Mouse (Mus musculus) limb, embryonic 13.5 days (tissue): ENCODE measurements around the gene L3hypdh. TPM values are rescaled to one million over a fixed set of nuclear protein-coding genes. Genes with fewer than 3 reads are reported as not detected.
"Not testable (repeated sequence)": the region's sequence is repeated elsewhere in the genome, so short reads cannot be mapped to it uniquely, and the experiment has no call there.

Experiments
- ATAC-seq: fragments of 200-750 bp; cut with Nextera tagmentation; 2 replicates; pipeline ENCODE4 v1.8.0; 2017; ENCODE audit warnings: low read depth, moderate number of reproducible peaks, moderate TSS enrichment; ENCODE audit not compliant: low FRiP score
- H3K27ac ChIP-seq: fragments of 300-500 bp; sonication (generic); 2 replicates; pipeline ENCODE4 v1.5.1; 2015; ENCODE audit warnings: inconsistent platforms, mild to moderate bottlenecking, moderate library complexity
- H3K27me3 ChIP-seq: fragments of 300-500 bp; sonication (generic); 2 replicates; pipeline ENCODE4 v1.6.1; 2015; ENCODE audit warnings: mild to moderate bottlenecking, inconsistent platforms
- H3K36me3 ChIP-seq: fragments of 300-500 bp; sonication (generic); 2 replicates; pipeline ENCODE4 v1.6.1; 2015; ENCODE audit warnings: inconsistent platforms, mild to moderate bottlenecking, moderate library complexity
- H3K4me1 ChIP-seq: fragments of 300-500 bp; sonication (generic); 2 replicates; pipeline ENCODE4 v1.6.1; 2015; ENCODE audit warnings: inconsistent platforms
- H3K4me2 ChIP-seq: fragments of 300-500 bp; sonication (generic); replicated peaks from 2 replicates; pipeline ENCODE4 v1.6.1; 2015; ENCODE audit warnings: inconsistent platforms, mild to moderate bottlenecking, moderate library complexity
- H3K4me3 ChIP-seq: fragments of 300-500 bp; sonication (generic); 2 replicates; pipeline ENCODE4 v1.5.1; 2015; ENCODE audit warnings: moderate library complexity, mild to moderate bottlenecking, inconsistent platforms
- H3K9ac ChIP-seq: fragments of 300-500 bp; sonication (generic); 2 replicates; pipeline ENCODE4 v1.6.1; 2015; ENCODE audit warnings: mild to moderate bottlenecking, inconsistent platforms
- H3K9me3 ChIP-seq: fragments of 300-500 bp; sonication (generic); 2 replicates; pipeline ENCODE4 v1.6.1; 2016; ENCODE audit warnings: inconsistent platforms
- WGBS: fragments of 180-500 bp; shearing (Covaris S2); methylation state at CpG from one replicate; pipeline ENCODE4 v1.1.7; 2015; 5-methylcytosine and 5-hydroxymethylcytosine counted together
- polyA plus RNA-seq: library from polyadenylated mRNA; unstranded; fragments of >200 nt; fragmentation: Nextera tagmentation; extraction: Ambion mirVana; gene quantifications from 2 replicates; pipeline ENCODE4 v1.2.1, GENCODE M21; 2015

L3hypdh gene
- polyA plus RNA-seq, 1 experiment from 2014 or later = 17.9 TPM

GRCm38 (mm10) chr12:72050821-72051220, 34.4 kb downstream of the L3hypdh start:
- ATAC-seq = no peak
- Histone ChIP-seq H3K27ac (no peak overlapping the region), H3K9ac (no peak overlapping the region), H3K4me1 (no peaks in the 10 kb centered on the region), H3K4me3 (no peak overlapping the region), H3K4me2 (no peak overlapping the region), H3K36me3 (no peaks in the 10 kb centered on the region), H3K9me3 (peaks cover 7% of the 10 kb centered on the region; the same call in 1 of the 2 replicates), H3K27me3 (0 out of 2 replicates have a peak, but pooled peaks cover 5% of the 10 kb centered on the region)
- whole genome bisulfite sequencing = 75% methylated on average over 4 of the region's 4 CpGs

DNA sequence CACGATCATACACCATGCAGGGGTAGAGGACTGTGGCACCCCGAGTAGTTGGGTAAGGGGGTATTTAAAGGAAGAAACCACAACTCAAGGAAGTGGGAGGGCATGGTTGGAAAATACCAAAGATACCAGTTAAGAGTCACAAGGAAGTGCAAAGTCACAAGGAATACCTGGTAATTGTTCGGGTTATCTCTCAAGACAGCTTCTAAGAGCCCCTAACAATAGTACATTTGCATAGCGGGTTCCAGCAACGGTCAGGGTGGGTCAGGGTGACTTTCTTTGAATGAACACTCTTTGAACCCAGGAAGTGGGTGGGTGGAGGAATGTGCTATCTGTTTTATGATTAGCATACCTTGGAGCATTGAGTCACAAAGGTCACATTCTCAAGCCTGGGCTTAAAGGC, 35.1 kb downstream of the L3hypdh start:
- H3K9me3 ChIP-seq, H3K36me3 ChIP-seq, H3K4me2 ChIP-seq, H3K9ac ChIP-seq, H3K4me3 ChIP-seq, H3K27me3 ChIP-seq, H3K27ac ChIP-seq, ATAC-seq, H3K4me1 ChIP-seq: not testable (repeated sequence)
- 88% methylated on average over 5 of the region's 5 CpGs for WGBS

DNA sequence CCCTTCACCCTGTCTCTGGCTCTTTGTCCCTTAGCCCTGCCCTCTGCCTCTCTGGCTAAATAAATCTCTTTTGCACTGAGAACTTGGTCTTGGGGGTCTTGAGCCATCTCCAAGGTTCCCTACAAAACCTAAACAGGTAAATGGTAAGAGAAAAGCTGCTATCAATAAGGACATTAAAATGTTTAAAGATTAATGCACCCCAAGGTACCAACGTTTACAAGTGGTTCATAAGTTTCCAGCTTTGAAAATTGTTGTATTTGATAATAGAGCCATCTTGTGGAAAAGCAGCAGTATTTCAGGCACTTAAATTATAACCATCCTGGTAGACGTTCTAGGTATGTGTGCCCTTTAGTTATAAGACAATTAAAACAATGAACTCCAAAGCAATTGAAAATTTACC, 37.7 kb downstream of the L3hypdh start:
- Histone ChIP-seq H3K27me3 (no peaks in the 10 kb centered on the region), H3K36me3 (no peaks in the 10 kb centered on the region), H3K9ac (no peak overlapping the region), H3K9me3 (peaks cover 7% of the 10 kb centered on the region; the same call in 1 of the 2 replicates), H3K27ac (no peak overlapping the region), H3K4me1 (no peaks in the 10 kb centered on the region), H3K4me3 (no peak overlapping the region), H3K4me2 (no peak overlapping the region)
- 7% methylated on average over 2 of the region's 2 CpGs for WGBS
- ATAC-seq = no peak

DNA sequence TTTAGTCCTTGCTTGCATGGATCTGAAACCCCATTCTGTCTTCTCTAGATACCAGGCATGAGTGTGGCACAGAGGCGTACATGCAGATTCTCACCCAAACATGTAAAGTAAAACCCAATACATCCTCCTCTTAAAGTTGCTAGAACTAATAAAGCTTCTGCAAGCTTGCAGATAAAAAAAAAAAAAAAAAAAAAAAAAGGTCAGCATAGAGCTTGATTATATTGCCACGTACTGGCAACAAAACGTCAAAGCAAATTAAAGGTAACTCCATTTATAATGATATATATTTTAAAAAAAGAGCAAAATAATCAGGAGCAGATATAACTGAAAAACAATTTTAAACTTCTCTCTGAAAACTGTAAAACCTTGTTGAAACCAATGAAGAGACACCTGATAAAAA, 44.0 kb downstream of the L3hypdh start:
- 89% methylated on average over 3 of the region's 3 CpGs for WGBS
- Histone ChIP-seq H3K9ac (no peak overlapping the region), H3K36me3 (no peaks in the 10 kb centered on the region), H3K27ac (no peak overlapping the region), H3K9me3 (0 out of 2 replicates have a peak, but pooled peaks cover 5% of the 10 kb centered on the region), H3K4me3 (no peak overlapping the region), H3K4me2 (no peak overlapping the region), H3K4me1 (no peaks in the 10 kb centered on the region), H3K27me3 (no peaks in the 10 kb centered on the region)
- ATAC-seq = no peak

DNA sequence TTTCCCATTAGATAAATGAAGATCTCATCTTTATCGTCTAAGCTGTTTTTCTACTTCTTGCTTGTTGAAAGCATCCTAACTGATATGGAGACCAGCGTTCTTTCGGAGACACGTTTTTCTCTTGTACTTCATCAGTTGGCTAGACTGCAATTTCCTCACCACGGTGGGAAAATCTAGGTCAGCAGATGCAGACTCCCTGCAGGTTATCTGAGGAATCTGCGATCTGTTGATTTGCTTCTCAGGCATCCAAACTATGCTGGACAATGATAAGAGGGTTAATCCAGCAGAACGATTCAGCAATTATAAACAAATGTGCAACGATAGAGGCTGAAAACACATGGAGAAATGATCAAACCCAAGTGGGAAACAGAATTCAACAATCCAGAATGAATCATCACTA, 45.7 kb downstream of the L3hypdh start:
- H3K9ac ChIP-seq = no peak overlapping the region
- no peak overlapping the region for H3K4me3 ChIP-seq
- H3K36me3 ChIP-seq = no peaks in the 10 kb centered on the region
- WGBS = 83% methylated on average over 8 of the region's 8 CpGs
- H3K27me3 ChIP-seq = no peaks in the 10 kb centered on the region
- no peak for ATAC-seq
- H3K9me3 ChIP-seq = 0 out of 2 replicates have a peak, but pooled peaks cover 5% of the 10 kb centered on the region
- no peaks in the 10 kb centered on the region for H3K4me1 ChIP-seq
- H3K4me2 ChIP-seq = no peak overlapping the region
- H3K27ac ChIP-seq = no peak overlapping the region

- H3K4me2 ChIP-seq = no peak overlapping the region
- no peak for ATAC-seq
- H3K4me3 ChIP-seq = no peak overlapping the region
- no peaks in the 10 kb centered on the region for H3K4me1 ChIP-seq
- H3K9ac ChIP-seq = no peak overlapping the region
- no peak overlapping the region for H3K27ac ChIP-seq
- H3K9me3 ChIP-seq = 0 out of 2 replicates have a peak, but pooled peaks cover 5% of the 10 kb centered on the region
- no peaks in the 10 kb centered on the region for H3K36me3 ChIP-seq
- H3K27me3 ChIP-seq = no peaks in the 10 kb centered on the region
- WGBS = 76% methylated on average over 2 of the region's 2 CpGs
Measured at GRCm38 (mm10) chr12:72038866-72039265, 46.4 kb downstream of the L3hypdh start.

- H3K36me3 ChIP-seq = no peaks in the 10 kb centered on the region
- no peak overlapping the region for H3K9ac ChIP-seq
- H3K4me2 ChIP-seq = no peak overlapping the region
- H3K4me1 ChIP-seq = no peaks in the 10 kb centered on the region
- H3K27ac ChIP-seq = no peak overlapping the region
- no peaks in the 10 kb centered on the region for H3K27me3 ChIP-seq
- H3K9me3 ChIP-seq = 0 out of 2 replicates have a peak, but pooled peaks cover 5% of the 10 kb centered on the region
- 74% methylated on average over 6 of the region's 6 CpGs for WGBS
- no peak overlapping the region for H3K4me3 ChIP-seq
- no peak for ATAC-seq
Measured at GRCm38 (mm10) chr12:72037049-72037448, 48.2 kb downstream of the L3hypdh start.

- ATAC-seq = no peak
- H3K4me1 ChIP-seq = no peaks in the 10 kb centered on the region
- WGBS = 70% methylated on average over 9 of the region's 9 CpGs
- H3K9me3 ChIP-seq = 0 out of 2 replicates have a peak, but pooled peaks cover 5% of the 10 kb centered on the region
- no peaks in the 10 kb centered on the region for H3K27me3 ChIP-seq
- H3K4me3 ChIP-seq = no peak overlapping the region
- H3K36me3 ChIP-seq = no peaks in the 10 kb centered on the region
- H3K4me2 ChIP-seq = no peak overlapping the region
- H3K9ac ChIP-seq = no peak overlapping the region
- no peak overlapping the region for H3K27ac ChIP-seq
Measured at GRCm38 (mm10) chr12:72036097-72036661, 49.1 kb downstream of the L3hypdh start.

GRCm38 (mm10) chr12:72031794-72032193, 53.4 kb downstream of the L3hypdh start:
- H3K4me2 ChIP-seq = no peak overlapping the region
- H3K27ac ChIP-seq = no peak overlapping the region
- no peak for ATAC-seq
- H3K9me3 ChIP-seq = no peaks in the 10 kb centered on the region
- H3K27me3 ChIP-seq = no peaks in the 10 kb centered on the region
- no peaks in the 10 kb centered on the region for H3K4me1 ChIP-seq
- WGBS = 88% methylated on average over 6 of the region's 6 CpGs
- no peak overlapping the region for H3K4me3 ChIP-seq
- no peaks in the 10 kb centered on the region for H3K36me3 ChIP-seq
- H3K9ac ChIP-seq = no peak overlapping the region

- Histone ChIP-seq H3K27ac (no peak overlapping the region), H3K27me3 (no peaks in the 10 kb centered on the region), H3K4me3 (no peak overlapping the region), H3K9me3 (no peaks in the 10 kb centered on the region), H3K4me2 (no peak overlapping the region), H3K9ac (no peak overlapping the region), H3K36me3 (no peaks in the 10 kb centered on the region), H3K4me1 (no peaks in the 10 kb centered on the region)
- no peak for ATAC-seq
- 76% methylated on average over 5 of the region's 5 CpGs for WGBS
Measured at GRCm38 (mm10) chr12:72031171-72031570, 54.1 kb downstream of the L3hypdh start.

- WGBS = 64% methylated on average over 6 of the region's 6 CpGs
- ATAC-seq = no peak
- Histone ChIP-seq H3K9ac (no peak overlapping the region), H3K4me2 (no peak overlapping the region), H3K4me3 (no peak overlapping the region), H3K27me3 (0 out of 2 replicates have a peak, but pooled peaks cover 3% of the 10 kb centered on the region), H3K9me3 (no peaks in the 10 kb centered on the region), H3K36me3 (no peaks in the 10 kb centered on the region), H3K27ac (no peak overlapping the region), H3K4me1 (peaks cover 10% of the 10 kb centered on the region)
Measured at GRCm38 (mm10) chr12:72025275-72025795, 59.9 kb downstream of the L3hypdh start.

- no peak overlapping the region for H3K4me3 ChIP-seq
- 0 out of 2 replicates have a peak, but pooled peaks cover 3% of the 10 kb centered on the region for H3K27me3 ChIP-seq
- H3K9me3 ChIP-seq = no peaks in the 10 kb centered on the region
- no peaks in the 10 kb centered on the region for H3K36me3 ChIP-seq
- H3K9ac ChIP-seq = no peak overlapping the region
- H3K4me2 ChIP-seq = no peak overlapping the region
- no peak overlapping the region for H3K27ac ChIP-seq
- H3K4me1 ChIP-seq = peaks cover 10% of the 10 kb centered on the region
- WGBS = 96% methylated on average over 5 of the region's 5 CpGs
- ATAC-seq = no peak
Measured at GRCm38 (mm10) chr12:72023572-72023971, 61.7 kb downstream of the L3hypdh start.
